In genomic region chr1:167237798-167238197, GRCm38 (mm10) we compare ENCODE assay signal across 19 mouse cellular contexts. TPM values are rescaled to one million over a fixed set of nuclear protein-coding genes. Genes with fewer than 3 reads are reported as not detected.
A peak's percentile ranks its signal among the peaks of the same experiment; 100 is the strongest.
DNase-seq lines count a peak whose midpoint lies in the region; ATAC-seq and TF ChIP-seq lines count a peak whose summit lies in the region.
"Had no signal": no experiment of that assay in that cellular context is flagged by ENCODE, and none has a peak within 500 bp of the region (broad histone marks: within the 10 kb centered on the region; RNA-seq: fewer than 3 reads in every experiment).

No protein-coding gene starts in this region.

- H3K9me3 ChIP-seq in forebrain, embryonic 13.5 days (replicated peaks) = no peaks in the 10 kb centered on the region
- H3K9me3 ChIP-seq in forebrain, embryonic 10.5 days = no peaks in the 10 kb centered on the region
- H3K9me3 ChIP-seq in heart, postnatal 0 days (replicated peaks; ENCODE audit: control insufficient read depth, low read length) = no peaks in the 10 kb centered on the region
- no peaks in the 10 kb centered on the region for H3K9me3 ChIP-seq in lung, embryonic 14.5 days (ENCODE audit: low read depth, low read length)
- H3K9me3 ChIP-seq: embryonic facial prominence, embryonic 15.5 days had no signal

- H3K9ac ChIP-seq in forebrain, embryonic 13.5 days = no peak overlapping the region
- no peak overlapping the region for H3K9ac ChIP-seq in heart, postnatal 0 days (replicated peaks; ENCODE audit: low read depth, low read length)
- no peak overlapping the region for H3K9ac ChIP-seq in lung, embryonic 14.5 days
- H3K9ac ChIP-seq: embryonic facial prominence, embryonic 15.5 days; liver, embryonic 14.5 days had no signal

- ATAC-seq in forebrain, embryonic 13.5 days = peak; percentile 22; the same call in 1 of the 2 replicates
- peak; percentile 16; the same call in 1 of the 2 replicates for ATAC-seq in heart, postnatal 0 days (ENCODE audit: insufficient read depth, low read depth)
- peak; percentile 81 for ATAC-seq in lung, embryonic 14.5 days (ENCODE audit: insufficient read depth)
- ATAC-seq: activated CD4-positive, CD25-positive, alpha-beta regulatory T cell, adult 4 months had no signal

- no peak for TF ChIP-seq CTCF in heart, postnatal 0 days (IDR thresholded peaks at IDR 0.05; ENCODE audit: low read depth)
- no peak for TF ChIP-seq CTCF in lung, embryonic 14.5 days (IDR thresholded peaks at IDR 0.05; ENCODE audit: low read depth)

- peaks cover 41% of the 10 kb centered on the region for H3K4me1 ChIP-seq in forebrain, embryonic 13.5 days
- H3K4me1 ChIP-seq in forebrain, embryonic 10.5 days = peaks cover 60% of the 10 kb centered on the region
- H3K4me1 ChIP-seq in heart, postnatal 0 days (ENCODE audit: control insufficient read depth, insufficient read depth) = peaks cover 6% of the 10 kb centered on the region; the same call in 1 of the 2 replicates
- H3K4me1 ChIP-seq in lung, embryonic 14.5 days (ENCODE audit: insufficient read depth) = 0 out of 2 replicates have a peak, but pooled peaks cover 4% of the 10 kb centered on the region

- WGBS in forebrain, embryonic 13.5 days = 84% methylated on average over 11 of the region's 11 CpGs
- 93% methylated on average over 11 of the region's 11 CpGs for WGBS in forebrain, embryonic 10.5 days
- WGBS in heart, postnatal 0 days = 46% methylated on average over 11 of the region's 11 CpGs
- WGBS in lung, embryonic 14.5 days = 55% methylated on average over 11 of the region's 11 CpGs

- H3K36me3 ChIP-seq in forebrain, embryonic 13.5 days (ENCODE audit: poor library complexity, severe bottlenecking) = peaks cover 37% of the 10 kb centered on the region
- H3K36me3 ChIP-seq in forebrain, embryonic 10.5 days (replicated peaks) = peaks cover 51% of the 10 kb centered on the region
- peaks cover 5% of the 10 kb centered on the region; the same call in 1 of the 2 replicates for H3K36me3 ChIP-seq in heart, postnatal 0 days (replicated peaks; ENCODE audit: control insufficient read depth, insufficient read depth, low read length)
- peaks cover 28% of the 10 kb centered on the region for H3K36me3 ChIP-seq in lung, embryonic 14.5 days (ENCODE audit: insufficient read depth)

- no peak overlapping the region for H3K4me3 ChIP-seq in forebrain, embryonic 13.5 days
- no peak overlapping the region for H3K4me3 ChIP-seq in forebrain, embryonic 10.5 days
- no peak overlapping the region for H3K4me3 ChIP-seq in heart, postnatal 0 days (ENCODE audit: low read depth, low read length)
- H3K4me3 ChIP-seq in lung, embryonic 14.5 days (ENCODE audit: low read depth, low read length) = no peak overlapping the region
- H3K4me3 ChIP-seq: embryonic facial prominence, embryonic 15.5 days; layer of hippocampus, adult 2 months had no signal

- no peaks in the 10 kb centered on the region for H3K27me3 ChIP-seq in forebrain, embryonic 13.5 days
- H3K27me3 ChIP-seq in forebrain, embryonic 10.5 days (ENCODE audit: poor library complexity, severe bottlenecking) = no peaks in the 10 kb centered on the region
- H3K27me3 ChIP-seq in heart, postnatal 0 days (ENCODE audit: control insufficient read depth, insufficient read depth, low read length) = no peaks in the 10 kb centered on the region
- H3K27me3 ChIP-seq in lung, embryonic 14.5 days (ENCODE audit: insufficient read depth, low read length) = no peaks in the 10 kb centered on the region
- H3K27me3 ChIP-seq: embryonic facial prominence, embryonic 15.5 days had no signal

- DNase-seq in forebrain, embryonic 10.5 days (ENCODE audit: extremely low spot score, low spot score) = no peak
- no peak for DNase-seq in heart, postnatal 0 days (ENCODE audit: low spot score)
- no peak for DNase-seq in heart, adult 9 months (ENCODE audit: low spot score in 2 of 2)
- peak; percentile 69 for DNase-seq in lung, embryonic 14.5 days
- DNase-seq in lung, postnatal 14 days = no peak
- DNase-seq in lung, postnatal 10 days = peak; percentile 52
- DNase-seq in adipocyte (ENCODE audit: low spot score) = no peak
- DNase-seq: adrenal gland, postnatal 14 days; cerebellum, adult 18-20 months; cerebellum, postnatal 25 days; gastrocnemius, postnatal 10 days; heart, adult 11 months; kidney, adult 18-20 months; right cerebral cortex, postnatal 4 days had no signal

- no peak overlapping the region for H3K4me2 ChIP-seq in forebrain, embryonic 13.5 days
- no peak overlapping the region for H3K4me2 ChIP-seq in heart, postnatal 0 days (ENCODE audit: low read depth, low read length)
- H3K4me2 ChIP-seq in lung, embryonic 14.5 days = no peak overlapping the region
- H3K4me2 ChIP-seq: embryonic facial prominence, embryonic 15.5 days had no signal

- TF ChIP-seq EP300 in heart, postnatal 0 days (IDR thresholded peaks at IDR 0.05; ENCODE audit: low read depth) = no peak

- H3K27ac ChIP-seq in forebrain, embryonic 13.5 days = no peak overlapping the region
- H3K27ac ChIP-seq in forebrain, embryonic 10.5 days = no peak overlapping the region
- no peak overlapping the region for H3K27ac ChIP-seq in heart, postnatal 0 days (ENCODE audit: low read depth)
- H3K27ac ChIP-seq in lung, embryonic 14.5 days (ENCODE audit: low read depth) = no peak overlapping the region; the same call in 1 of the 2 replicates
- H3K27ac ChIP-seq: embryonic facial prominence, embryonic 15.5 days; layer of hippocampus, adult 2 months; liver, embryonic 14.5 days had no signal

RNA-seq across cellular contexts. Expression of gene Uck2, which starts 47.3 kb away (rescaled TPM):
- polyA plus RNA-seq in forebrain, embryonic 13.5 days (2015; fragmentation: Nextera tagmentation; extraction: Ambion mirVana) = 72.7 and 73.6 TPM in 2 replicates
- 135 TPM in 2 replicates for polyA plus RNA-seq in forebrain, embryonic 10.5 days (2016; fragmentation: Nextera tagmentation; extraction: Ambion mirVana)
- total RNA-seq in heart, postnatal 0 days (2014; rRNA removed; ENCODE audit: low replicate concordance) = 60.3 and 82.4 TPM in 2 replicates
- 26.4 and 30.7 TPM in 2 replicates for polyA plus RNA-seq in heart, postnatal 0 days (2015; fragmentation: Nextera tagmentation; extraction: Ambion mirVana)
- polyA plus RNA-seq in lung, embryonic 14.5 days (2014; fragmentation: Nextera tagmentation; extraction: Ambion mirVana) = 98.3 and 98.8 TPM in 2 replicates

Comparison
In these comparisons a context has a peak if more than half of its experiments do, and no peak if none do; other contexts are left out.
1. DNase-seq: peak in lung, embryonic 14.5 days (single experiment) and lung, postnatal 10 days (single experiment); none in forebrain, embryonic 10.5 days (single experiment), heart, postnatal 0 days (single experiment), heart, adult 9 months (0 of 2), lung, postnatal 14 days (single experiment) and adipocyte (single experiment).
2. ATAC-seq: peak in every context shown above with its lines; median percentile 81 in lung, embryonic 14.5 days; 22 in forebrain, embryonic 13.5 days; 16 in heart, postnatal 0 days.